Mouse (Mus musculus): ENCODE measurements around the gene Mgam.
"Not testable (repeated sequence)": the region's sequence is repeated elsewhere in the genome, so short reads cannot be mapped to it uniquely, and the experiment has no call there.

Mgam gene

DNA sequence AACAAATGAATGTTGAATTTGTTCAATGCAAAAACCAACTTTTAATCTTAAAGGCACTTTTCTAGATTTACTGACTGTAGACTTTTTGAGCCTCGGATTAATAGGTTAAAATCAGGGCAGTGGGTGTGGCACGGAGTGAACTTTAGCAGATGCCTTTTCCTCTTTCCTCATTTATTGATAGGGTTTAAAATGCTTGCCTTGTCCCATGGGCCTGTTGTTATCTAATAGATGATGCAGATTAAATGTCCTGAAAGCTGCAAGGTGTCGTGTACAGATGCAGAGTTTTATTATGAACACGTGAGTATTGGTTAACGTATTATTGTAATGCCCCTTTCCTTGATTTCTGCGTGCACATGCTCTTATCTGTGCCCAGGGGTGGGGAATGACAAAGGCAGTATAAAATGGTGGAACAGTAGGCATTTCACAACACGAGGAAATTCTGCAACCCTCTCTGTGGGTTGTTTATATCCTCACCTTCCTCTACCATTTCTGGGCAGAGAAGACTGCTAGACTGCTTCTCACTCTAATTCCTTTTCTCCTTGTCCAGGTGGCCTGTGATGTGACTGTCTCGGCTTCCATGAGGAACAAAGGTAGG is at the start of gene Mgam:
Gene Mgam (plus strand): TSS at position 426 of the 595 bp plus-strand sequence.
- DNase-seq (ENCODE audit: extremely low read depth, low read depth, low spot score): no peak

DNA sequence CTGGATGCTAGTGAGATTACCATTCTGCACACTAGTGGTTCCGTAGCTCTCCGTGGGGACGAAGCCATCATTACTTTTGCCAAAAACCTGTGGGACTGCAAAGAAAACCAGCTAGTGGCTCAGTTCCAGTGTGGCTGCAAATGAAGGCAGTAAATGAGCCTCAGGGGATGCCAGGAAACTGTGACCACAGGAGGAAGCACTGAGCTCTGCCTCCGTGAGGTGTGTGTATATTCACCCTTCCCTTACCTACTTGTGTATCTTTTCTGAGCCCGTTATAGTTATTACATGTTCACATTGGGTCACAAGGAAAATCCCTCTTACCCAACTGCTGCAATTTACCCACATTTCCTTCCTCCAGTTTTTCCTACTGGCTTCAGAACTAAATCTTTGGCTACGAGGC is 44.3 kb upstream of the Mgam start:
- no peak for DNase-seq (ENCODE audit: extremely low read depth, low read depth, low spot score)

DNA sequence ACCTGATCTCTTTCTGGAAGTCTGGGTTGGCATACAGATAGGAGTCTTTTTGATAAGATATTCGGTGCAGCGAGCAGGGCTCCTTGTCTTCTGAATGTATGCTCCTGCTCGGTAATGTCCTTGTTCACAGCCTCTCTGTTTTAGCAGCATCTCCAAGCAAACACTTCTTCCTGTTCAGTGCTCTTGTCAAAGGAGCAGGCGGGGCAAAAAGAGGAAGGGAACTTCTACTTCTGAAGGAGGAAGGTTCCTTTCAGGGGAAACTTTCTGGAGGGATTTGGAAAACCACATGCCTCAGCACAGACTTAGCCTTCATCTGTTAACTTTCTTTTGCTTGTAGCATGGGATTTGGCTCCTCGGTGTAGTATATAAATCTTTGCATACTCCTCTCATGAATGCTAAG is 43.0 kb upstream of the Mgam start, which contains the start of gene Clec5a:
Gene Clec5a (minus strand): TSS at position 177 of the 400 bp plus-strand sequence.
- DNase-seq (ENCODE audit: extremely low read depth, low read depth, low spot score): no peak

- no peak for DNase-seq (ENCODE audit: extremely low read depth, low read depth, low spot score)
These were observed 40.3 kb upstream of the Mgam start for GRCm38 (mm10) chr6:40588346-40588745.

- DNase-seq (ENCODE audit: extremely low read depth, low read depth, low spot score): no peak
These were observed 33.7 kb upstream of the Mgam start for GRCm38 (mm10) chr6:40594804-40595550.

- not testable (repeated sequence) for DNase-seq (ENCODE audit: extremely low read depth, low read depth, low spot score)
These were observed 30.1 kb upstream of the Mgam start for GRCm38 (mm10) chr6:40598546-40598945.

DNA sequence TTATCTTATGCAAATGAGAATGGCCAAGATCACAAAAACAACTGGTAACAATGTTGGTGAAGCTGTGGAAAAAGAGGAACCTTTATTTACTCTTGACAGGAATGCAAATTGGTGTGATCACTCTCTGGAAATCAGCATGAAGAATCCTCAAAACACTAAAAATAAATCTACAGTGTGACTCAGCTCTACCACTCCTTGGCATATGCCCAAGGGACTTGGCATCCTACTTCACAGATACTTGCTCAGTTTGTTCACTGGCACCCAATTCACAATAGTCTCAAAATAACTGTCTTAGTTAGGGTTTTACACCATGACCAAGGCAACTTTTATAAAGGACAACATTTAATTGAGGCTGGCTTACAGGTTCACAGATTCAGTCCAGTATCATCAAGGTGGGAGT is 21.2 kb upstream of the Mgam start:
- no peak for DNase-seq (ENCODE audit: extremely low read depth, low read depth, low spot score)

DNA sequence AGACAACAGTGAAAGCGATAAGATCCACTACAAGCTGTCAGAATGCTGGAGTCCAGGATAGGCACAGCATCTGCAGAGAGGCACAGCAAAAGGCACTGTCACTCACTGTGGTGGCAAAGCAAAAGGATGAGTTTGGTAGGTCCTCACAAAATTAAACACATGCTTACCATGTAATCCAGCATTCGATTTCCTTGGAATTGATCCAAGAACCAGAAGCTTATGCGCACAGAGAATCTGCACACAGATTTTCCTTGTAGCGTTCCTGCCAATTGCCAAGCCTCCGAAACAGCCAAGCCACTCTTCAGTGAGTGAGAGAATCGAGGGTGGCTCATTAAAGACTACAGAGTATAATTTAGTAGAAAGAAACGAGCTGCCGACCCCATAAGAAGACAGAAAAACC is 18.4 kb upstream of the Mgam start:
- DNase-seq (ENCODE audit: extremely low read depth, low read depth, low spot score): no peak

GRCm38 (mm10) chr6:40613260-40613852 is 15.3 kb upstream of the Mgam start, which contains the start of gene Tas2r138:
Gene Tas2r138, minus strand, starts transcription at chr6:40613310.
- DNase-seq (ENCODE audit: extremely low read depth, low read depth, low spot score): no peak

DNA sequence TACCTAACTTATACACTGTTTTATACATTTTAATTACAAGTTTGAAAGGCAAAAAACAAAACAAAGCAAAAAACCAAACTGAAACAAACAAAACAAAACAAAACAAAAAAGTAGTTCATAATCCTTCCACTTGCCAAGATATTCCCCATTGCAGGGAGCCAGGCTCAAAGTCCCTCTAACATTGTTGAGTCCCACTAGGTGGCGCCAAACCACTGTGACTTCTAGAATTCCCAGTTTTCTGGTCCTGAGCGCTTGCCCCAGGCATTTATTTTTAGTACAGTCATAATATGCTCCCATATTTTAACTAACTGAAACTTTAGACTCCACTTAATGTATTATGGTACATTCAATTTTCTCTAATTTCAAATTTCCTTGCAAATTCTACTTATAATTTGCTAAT is 10.7 kb upstream of the Mgam start:
- DNase-seq (ENCODE audit: extremely low read depth, low read depth, low spot score): no peak

DNA sequence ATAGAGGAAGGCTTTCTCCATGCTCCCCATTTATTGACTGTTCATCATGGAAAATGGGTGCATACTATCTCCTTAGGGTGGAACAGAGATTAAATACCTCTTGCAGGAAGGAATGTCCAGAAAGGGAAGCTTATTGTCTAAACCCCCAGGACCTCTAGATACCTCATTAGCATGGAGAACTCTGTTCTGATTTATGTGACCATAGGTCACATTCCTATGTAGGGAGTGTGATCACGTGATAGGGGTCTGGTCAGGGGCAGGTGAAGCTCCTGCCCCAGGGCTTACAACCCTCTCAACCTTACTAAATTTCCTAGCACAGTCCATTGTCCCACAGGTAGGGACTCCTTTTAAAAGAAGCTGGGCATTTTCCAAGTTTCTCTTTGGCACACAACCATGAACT is 2.5 kb upstream of the Mgam start:
- DNase-seq (ENCODE audit: extremely low read depth, low read depth, low spot score): no peak

GRCm38 (mm10) chr6:40634640-40635071 is 6.0 kb downstream of the Mgam start:
- DNase-seq (ENCODE audit: extremely low read depth, low read depth, low spot score): no peak

DNA sequence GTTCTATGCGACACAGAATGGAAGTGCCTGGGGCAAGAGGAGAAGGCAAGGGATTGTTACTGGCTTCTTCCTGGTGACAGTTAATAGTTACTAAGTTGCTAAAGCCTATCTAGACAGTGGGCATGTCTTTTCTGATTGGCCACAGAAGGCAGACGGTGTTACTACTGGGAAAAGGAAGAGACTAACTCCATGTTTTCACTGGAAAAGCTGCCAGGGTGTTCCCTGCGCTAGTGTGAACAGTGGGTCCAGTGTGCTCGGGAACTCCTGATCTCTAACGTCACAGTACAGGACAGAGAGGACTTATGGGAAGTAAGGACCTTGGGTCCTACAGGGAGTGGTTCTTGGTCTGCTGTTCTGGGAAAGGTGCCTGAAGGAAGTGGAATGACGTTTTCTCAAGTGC is 6.9 kb downstream of the Mgam start:
- DNase-seq (ENCODE audit: extremely low read depth, low read depth, low spot score): no peak

- DNase-seq (ENCODE audit: extremely low read depth, low read depth, low spot score): no peak
These were observed 9.1 kb downstream of the Mgam start for GRCm38 (mm10) chr6:40637755-40638154.

GRCm38 (mm10) chr6:40640710-40641538 is 12.3 kb downstream of the Mgam start:
- DNase-seq (ENCODE audit: extremely low read depth, low read depth, low spot score): no peak

- no peak for DNase-seq (ENCODE audit: extremely low read depth, low read depth, low spot score)
These were observed 17.1 kb downstream of the Mgam start for GRCm38 (mm10) chr6:40645701-40646100.

DNA sequence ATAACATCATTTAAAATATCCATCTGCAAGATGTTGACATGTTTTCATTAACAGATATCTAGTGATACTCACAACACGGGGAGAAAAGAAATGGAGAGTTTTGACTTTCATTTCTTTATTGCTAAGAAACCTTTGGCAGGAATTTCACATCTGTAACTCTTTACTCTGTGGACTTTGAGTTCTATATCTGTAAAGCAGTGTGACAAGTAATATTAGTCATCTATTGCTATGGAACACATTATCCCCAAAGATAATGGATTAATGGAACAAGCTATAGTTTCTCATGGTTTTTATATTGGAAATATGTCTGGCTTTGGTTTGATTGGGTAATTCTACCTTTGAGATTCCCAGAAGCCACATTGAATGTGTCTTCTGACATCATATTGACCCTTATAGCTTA is 22.3 kb downstream of the Mgam start:
- DNase-seq (ENCODE audit: extremely low read depth, low read depth, low spot score): no peak

DNA sequence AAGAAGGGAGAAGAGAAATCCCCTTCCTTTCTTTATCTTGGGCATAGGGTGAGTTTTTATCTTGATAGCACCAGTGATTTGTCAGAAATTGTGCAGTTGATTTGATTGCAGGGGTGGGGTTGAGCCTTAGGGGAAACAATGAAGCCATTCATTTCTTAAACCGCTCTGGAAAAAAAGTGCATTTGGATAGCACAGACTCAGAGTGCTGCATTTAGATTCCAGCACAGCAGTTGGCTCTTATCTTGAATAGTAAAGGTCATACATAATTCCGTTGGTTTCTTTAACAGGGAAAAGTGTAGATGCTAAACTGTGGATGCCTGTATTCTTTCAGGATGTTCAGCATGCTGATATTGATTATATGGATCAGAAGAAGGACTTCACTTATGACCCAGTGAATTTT is 32.3 kb downstream of the Mgam start:
- no peak for DNase-seq (ENCODE audit: extremely low read depth, low read depth, low spot score)

- DNase-seq (ENCODE audit: extremely low read depth, low read depth, low spot score): no peak
These were observed 60.5 kb downstream of the Mgam start for GRCm38 (mm10) chr6:40689180-40689579.

GRCm38 (mm10) chr6:40692007-40692406 is 63.4 kb downstream of the Mgam start:
- not testable (repeated sequence) for DNase-seq (ENCODE audit: extremely low read depth, low read depth, low spot score)

DNA sequence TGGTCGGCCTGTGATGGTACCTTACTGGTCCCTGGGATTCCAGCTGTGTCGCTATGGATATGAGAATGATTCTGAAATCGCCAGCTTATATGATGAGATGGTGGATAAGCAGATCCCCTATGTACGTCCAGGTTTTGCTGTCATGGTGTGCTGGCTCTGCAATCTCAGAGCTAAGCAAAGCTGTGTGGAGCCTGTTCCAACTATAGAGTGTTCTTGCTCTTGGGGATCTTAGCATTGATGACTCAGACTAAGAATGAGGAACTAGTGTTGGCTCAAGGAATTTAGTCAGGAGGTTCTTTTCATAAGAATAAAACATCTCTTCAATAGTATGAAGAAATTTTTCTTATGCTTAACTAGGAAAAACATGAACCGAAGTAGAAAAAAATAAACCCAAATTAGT is 84.9 kb downstream of the Mgam start:
- DNase-seq (ENCODE audit: extremely low read depth, low read depth, low spot score): not testable (repeated sequence)
